Mouse (Mus musculus) heart, embryonic 12.5 days (tissue): ENCODE results near the gene Gphb5. TPM values are rescaled to one million over a fixed set of nuclear protein-coding genes. Genes with fewer than 3 reads are reported as not detected.

Source experiments
- ATAC-seq: fragments of 200-750 bp; cut with Nextera tagmentation; 2 replicates; pipeline ENCODE4 v1.8.0; 2017; ENCODE audit warnings: moderate TSS enrichment, moderate library complexity; ENCODE audit not compliant: insufficient number of reproducible peaks, low FRiP score
- H3K27ac ChIP-seq: fragments of 300-500 bp; sonication (generic); 2 replicates; pipeline ENCODE4 v1.5.1; 2016; ENCODE audit warnings: mild to moderate bottlenecking, moderate library complexity; ENCODE audit not compliant: poor library complexity, severe bottlenecking
- H3K27me3 ChIP-seq: fragments of 300-500 bp; sonication (generic); replicated peaks from 2 replicates; pipeline ENCODE4 v1.6.1; 2016; ENCODE audit warnings: mild to moderate bottlenecking, moderate library complexity
- H3K36me3 ChIP-seq: fragments of 300-500 bp; sonication (generic); 2 replicates; pipeline ENCODE4 v1.6.1; 2016; ENCODE audit warnings: mild to moderate bottlenecking, moderate library complexity
- H3K4me1 ChIP-seq: fragments of 300-500 bp; sonication (generic); replicated peaks from 2 replicates; pipeline ENCODE4 v1.6.1; 2016; ENCODE audit warnings: mild to moderate bottlenecking
- H3K4me2 ChIP-seq: fragments of 300-500 bp; sonication (generic); 2 replicates; pipeline ENCODE4 v1.6.1; 2016; ENCODE audit warnings: mild to moderate bottlenecking, moderate library complexity
- H3K4me3 ChIP-seq: fragments of 300-500 bp; sonication (generic); 2 replicates; pipeline ENCODE4 v1.5.1; 2016; ENCODE audit warnings: mild to moderate bottlenecking
- H3K9ac ChIP-seq: fragments of 300-500 bp; sonication (generic); 2 replicates; pipeline ENCODE4 v1.6.1; 2016; ENCODE audit warnings: mild to moderate bottlenecking, moderate library complexity
- H3K9me3 ChIP-seq: fragments of 300-500 bp; sonication (generic); replicated peaks from 2 replicates; pipeline ENCODE4 v1.6.1; 2016; ENCODE audit warnings: mild to moderate bottlenecking, moderate library complexity
- WGBS: fragments of 180-500 bp; shearing (Covaris S2); methylation state at CpG from one replicate; pipeline ENCODE4 v1.1.7; 2016; 5-methylcytosine and 5-hydroxymethylcytosine counted together
- polyA plus RNA-seq: library from polyadenylated mRNA; unstranded; fragments of >200 nt; fragmentation: Nextera tagmentation; extraction: Ambion mirVana; gene quantifications from 2 replicates; pipeline ENCODE4 v1.2.1, GENCODE M21; 2016

The Gphb5 gene
- polyA plus RNA-seq, 1 experiment from 2014 or later, result not detected

DNA sequence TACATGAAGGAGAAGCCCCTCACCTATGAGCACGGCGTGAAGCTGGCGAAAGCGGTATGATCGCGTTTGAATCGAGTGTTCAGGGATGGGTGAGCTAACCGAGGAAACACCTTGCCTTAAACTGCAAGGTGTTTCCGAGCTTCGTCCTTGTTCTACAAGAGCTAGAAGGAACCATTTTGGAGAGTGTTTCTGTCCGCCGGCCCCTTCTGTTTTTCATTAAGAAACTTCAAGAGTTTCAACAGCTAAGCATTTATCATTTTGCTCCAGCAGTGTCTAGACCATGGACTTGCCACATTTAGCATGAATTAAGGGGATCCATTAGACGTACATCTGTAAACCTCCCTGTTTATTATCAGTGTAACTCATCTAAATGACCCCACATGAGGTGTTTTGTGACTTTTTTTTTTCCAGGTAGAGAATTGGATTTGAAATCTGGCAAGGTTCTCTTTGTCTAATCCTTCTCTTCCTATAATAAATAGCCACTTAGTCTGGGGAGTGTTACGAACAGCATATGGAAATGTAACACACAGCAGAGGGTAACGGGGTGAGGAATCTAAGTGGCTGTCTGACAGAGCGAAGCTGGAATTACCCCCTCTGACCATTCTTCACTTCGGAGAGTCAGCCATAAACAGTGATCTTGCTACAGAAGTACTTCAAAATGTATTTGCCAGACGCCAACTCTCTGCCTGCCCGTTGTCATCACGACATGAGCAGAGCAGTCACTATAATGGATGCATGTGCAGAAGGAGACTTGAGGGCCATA lies 22.4 kb downstream of the Gphb5 start:
- Histone ChIP-seq H3K4me3 (no peak overlapping the region), H3K27me3 (no peaks in the 10 kb centered on the region), H3K36me3 (no peaks in the 10 kb centered on the region), H3K4me2 (no peak overlapping the region), H3K9me3 (no peaks in the 10 kb centered on the region), H3K9ac (no peak overlapping the region), H3K27ac (no peak overlapping the region), H3K4me1 (peaks cover 8% of the 10 kb centered on the region; the same call in 1 of the 2 replicates)
- 83% methylated on average over 20 of the region's 20 CpGs for whole genome bisulfite sequencing
- ATAC-seq, result no peak

DNA sequence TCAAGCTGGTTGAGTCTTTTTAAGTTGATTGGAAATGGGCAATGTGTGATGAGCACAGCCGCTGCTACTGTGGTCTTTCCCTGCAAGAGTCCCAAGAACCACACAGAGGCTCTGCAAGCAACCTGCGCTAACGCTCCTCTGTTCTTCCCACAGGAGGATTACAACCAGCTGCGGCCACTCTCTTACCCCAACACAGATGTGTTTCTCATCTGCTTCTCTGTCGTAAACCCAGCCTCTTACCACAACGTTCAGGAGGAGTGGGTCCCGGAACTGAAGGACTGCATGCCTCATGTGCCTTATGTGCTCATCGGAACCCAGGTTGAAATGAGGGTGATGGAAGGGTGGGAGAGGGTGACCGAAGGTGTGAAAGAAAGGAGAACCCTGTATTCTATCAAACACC lies 25.1 kb downstream of the Gphb5 start:
- Histone ChIP-seq H3K4me1 (peaks cover 2% of the 10 kb centered on the region; the same call in 1 of the 2 replicates), H3K9me3 (no peaks in the 10 kb centered on the region), H3K36me3 (no peaks in the 10 kb centered on the region), H3K27ac (no peak overlapping the region), H3K9ac (no peak overlapping the region), H3K4me2 (no peak overlapping the region), H3K4me3 (no peak overlapping the region), H3K27me3 (peaks cover 5% of the 10 kb centered on the region; the same call in 1 of the 2 replicates)
- 80% methylated on average over 9 of the region's 9 CpGs for whole genome bisulfite sequencing
- ATAC-seq, result no peak

DNA sequence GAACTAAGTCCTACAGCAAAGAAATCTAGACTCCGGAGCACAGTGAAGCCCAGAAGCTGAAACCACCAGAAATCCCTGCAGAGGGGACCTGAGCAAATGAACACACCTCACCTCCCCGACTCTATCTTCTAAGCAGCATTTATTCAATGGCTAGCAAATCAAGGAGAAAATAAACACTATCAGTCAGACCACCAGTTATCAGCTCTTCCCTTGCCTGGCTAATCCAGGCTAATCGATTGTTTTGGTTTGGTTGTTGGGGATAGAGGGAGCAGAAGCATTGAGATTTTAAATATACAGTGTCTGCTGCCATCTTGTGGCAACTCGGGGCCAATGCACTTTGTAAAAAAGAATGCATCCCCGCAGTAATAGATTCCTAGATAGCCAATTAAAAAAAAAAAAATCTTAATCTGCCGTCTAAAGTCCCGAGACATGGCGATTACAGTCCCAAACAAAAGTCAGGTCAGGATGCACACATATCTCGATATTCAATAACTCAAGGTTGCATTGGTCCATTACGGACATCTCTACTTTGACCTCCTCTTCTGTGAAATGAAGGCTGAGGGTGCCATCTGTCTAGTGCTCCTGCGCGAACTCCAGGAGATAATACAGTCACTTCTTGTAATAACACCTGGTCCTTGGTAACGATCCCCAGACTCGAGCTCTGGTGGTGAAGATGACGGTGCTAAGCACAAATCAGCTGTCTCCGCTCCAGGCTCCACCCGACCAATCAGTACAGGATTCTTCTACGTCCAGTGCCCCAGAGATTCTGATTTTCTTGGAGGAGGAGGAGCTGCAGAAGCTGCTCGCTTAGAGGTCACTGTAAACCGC lies 27.1 kb downstream of the Gphb5 start:
- H3K4me3 ChIP-seq, result no peak overlapping the region
- H3K27ac ChIP-seq, result no peak overlapping the region
- H3K9ac ChIP-seq, result no peak overlapping the region
- H3K9me3 ChIP-seq, result no peaks in the 10 kb centered on the region
- no peak for ATAC-seq
- H3K4me1 ChIP-seq, result no peaks in the 10 kb centered on the region
- H3K36me3 ChIP-seq, result no peaks in the 10 kb centered on the region
- H3K27me3 ChIP-seq, result peaks cover 5% of the 10 kb centered on the region; the same call in 1 of the 2 replicates
- WGBS, result 41% methylated on average over 20 of the region's 20 CpGs
- H3K4me2 ChIP-seq, result no peak overlapping the region

DNA sequence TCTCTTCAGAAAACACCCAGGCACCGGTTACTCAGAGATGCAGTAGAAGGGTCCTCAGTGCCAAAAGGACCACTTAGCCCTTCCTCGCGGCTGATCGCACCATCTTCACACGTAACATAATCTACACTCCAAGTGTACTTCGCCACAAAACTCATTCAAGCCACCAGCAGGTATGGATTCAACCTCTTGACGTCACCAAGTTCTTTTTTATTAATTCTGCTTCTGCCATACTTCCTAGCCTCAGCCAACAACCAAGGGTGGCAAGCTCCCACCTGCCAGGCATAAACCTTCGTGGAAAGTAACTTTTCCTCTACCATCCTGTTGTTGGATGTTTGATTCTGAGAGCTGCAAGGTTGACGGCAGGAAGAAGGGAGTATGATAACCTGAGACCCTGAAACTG lies 28.1 kb downstream of the Gphb5 start:
- no peak for ATAC-seq
- no peak overlapping the region for H3K4me3 ChIP-seq
- no peak overlapping the region for H3K4me2 ChIP-seq
- H3K9ac ChIP-seq, result no peak overlapping the region
- H3K36me3 ChIP-seq, result no peaks in the 10 kb centered on the region
- no peak overlapping the region for H3K27ac ChIP-seq
- no peaks in the 10 kb centered on the region for H3K9me3 ChIP-seq
- WGBS, result 85% methylated on average over 9 of the region's 9 CpGs
- H3K27me3 ChIP-seq, result peaks cover 5% of the 10 kb centered on the region; the same call in 1 of the 2 replicates
- H3K4me1 ChIP-seq, result no peaks in the 10 kb centered on the region

DNA sequence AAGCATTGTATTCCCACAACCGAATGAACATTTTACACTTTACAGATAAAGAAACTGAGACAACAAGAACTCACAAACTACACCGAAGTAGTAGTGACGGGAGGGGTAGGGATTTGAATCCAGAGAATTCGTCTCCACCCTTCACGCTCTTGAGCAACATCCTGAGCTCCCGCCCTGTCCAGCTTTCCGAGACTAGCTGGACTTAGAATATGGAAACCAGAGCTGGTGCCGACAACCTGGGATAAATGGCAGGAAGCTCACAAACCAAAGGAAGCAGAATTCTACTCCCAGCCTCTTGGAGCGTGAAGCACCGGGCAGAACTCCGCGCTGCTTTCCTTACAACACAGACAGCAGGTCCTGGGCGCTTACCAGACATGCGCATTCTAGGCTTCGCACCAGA lies 28.7 kb downstream of the Gphb5 start:
- Histone ChIP-seq H3K27me3 (peaks cover 5% of the 10 kb centered on the region; the same call in 1 of the 2 replicates), H3K4me2 (no peak overlapping the region), H3K36me3 (no peaks in the 10 kb centered on the region), H3K27ac (no peak overlapping the region), H3K9me3 (no peaks in the 10 kb centered on the region), H3K4me1 (no peaks in the 10 kb centered on the region), H3K4me3 (no peak overlapping the region), H3K9ac (no peak overlapping the region)
- no peak for ATAC-seq
- 61% methylated on average over 15 of the region's 15 CpGs for WGBS

DNA sequence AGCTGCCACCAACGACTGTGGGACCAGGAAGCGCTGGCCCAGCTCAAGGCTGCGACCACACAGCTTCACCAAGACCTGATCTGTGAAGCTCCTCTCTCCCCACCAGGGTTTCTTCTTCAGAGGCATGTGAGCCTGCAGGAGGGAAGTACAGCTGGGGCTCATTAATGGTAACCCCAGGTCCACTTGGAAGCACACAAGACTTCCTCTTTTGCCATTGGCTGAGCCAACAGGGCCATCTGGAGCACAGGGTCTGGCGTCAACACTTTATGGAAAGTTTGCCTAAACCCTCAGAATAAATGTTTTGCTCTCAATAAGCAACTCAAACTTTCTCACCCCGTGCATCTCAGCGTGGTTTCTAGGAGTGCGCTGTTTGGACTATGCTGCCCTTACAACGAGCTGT lies 29.4 kb downstream of the Gphb5 start:
- ATAC-seq, result no peak
- Histone ChIP-seq H3K36me3 (no peaks in the 10 kb centered on the region), H3K9ac (no peak overlapping the region), H3K27me3 (peaks cover 5% of the 10 kb centered on the region; the same call in 1 of the 2 replicates), H3K9me3 (no peaks in the 10 kb centered on the region), H3K4me2 (no peak overlapping the region), H3K4me3 (no peak overlapping the region), H3K27ac (no peak overlapping the region), H3K4me1 (no peaks in the 10 kb centered on the region)
- 79% methylated on average over 8 of the region's 8 CpGs for WGBS

DNA sequence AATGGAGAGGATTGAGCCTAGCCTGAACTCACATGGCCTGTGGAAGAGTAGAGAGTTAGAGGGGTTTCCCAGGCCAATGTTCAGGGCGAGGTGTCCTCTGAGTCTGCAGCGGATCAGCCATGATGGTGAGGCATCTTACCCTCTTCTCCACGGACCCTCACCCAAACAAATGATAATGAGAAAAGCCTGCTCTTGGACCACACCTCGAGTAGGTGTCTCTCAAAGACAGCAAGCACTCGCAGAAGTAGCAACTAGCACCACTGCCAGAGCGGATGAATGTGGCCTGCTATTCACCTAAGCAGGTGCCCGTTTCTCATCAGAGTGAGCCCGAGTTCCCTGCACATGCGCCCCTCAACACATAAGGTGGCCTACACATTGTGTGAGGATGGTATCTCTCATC lies 29.9 kb downstream of the Gphb5 start:
- Histone ChIP-seq H3K4me1 (no peaks in the 10 kb centered on the region), H3K27ac (no peak overlapping the region), H3K4me2 (no peak overlapping the region), H3K27me3 (peaks cover 5% of the 10 kb centered on the region; the same call in 1 of the 2 replicates), H3K9ac (no peak overlapping the region), H3K9me3 (no peaks in the 10 kb centered on the region), H3K36me3 (no peaks in the 10 kb centered on the region), H3K4me3 (no peak overlapping the region)
- WGBS, result 89% methylated on average over 9 of the region's 9 CpGs
- ATAC-seq, result no peak

DNA sequence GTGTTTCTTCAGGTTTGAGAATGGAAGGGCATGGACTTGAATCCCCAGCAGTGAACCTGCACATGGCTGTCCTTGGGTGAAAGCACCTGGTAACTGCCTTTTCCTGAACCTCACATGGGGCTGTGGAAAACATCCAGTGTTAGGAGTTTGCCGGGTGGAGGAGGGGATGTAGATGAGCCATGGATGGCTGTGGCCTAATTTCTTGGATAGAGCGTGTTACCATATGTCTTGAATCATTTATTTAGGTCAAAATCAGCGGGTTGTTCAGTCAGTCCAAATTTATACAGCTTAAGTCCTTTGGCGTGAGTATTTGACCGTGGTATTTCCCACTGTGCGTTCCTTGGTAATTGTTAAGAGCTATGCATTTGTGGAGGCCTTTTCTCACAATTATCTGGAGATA lies 40.5 kb downstream of the Gphb5 start:
- Histone ChIP-seq H3K9me3 (0 out of 2 replicates have a peak, but pooled peaks cover 3% of the 10 kb centered on the region), H3K9ac (no peak overlapping the region), H3K4me2 (no peak overlapping the region), H3K27ac (no peak overlapping the region), H3K4me1 (no peaks in the 10 kb centered on the region), H3K36me3 (peaks cover 13% of the 10 kb centered on the region), H3K27me3 (no peaks in the 10 kb centered on the region), H3K4me3 (no peak overlapping the region)
- no peak for ATAC-seq
- WGBS, result 85% methylated on average over 6 of the region's 6 CpGs

DNA sequence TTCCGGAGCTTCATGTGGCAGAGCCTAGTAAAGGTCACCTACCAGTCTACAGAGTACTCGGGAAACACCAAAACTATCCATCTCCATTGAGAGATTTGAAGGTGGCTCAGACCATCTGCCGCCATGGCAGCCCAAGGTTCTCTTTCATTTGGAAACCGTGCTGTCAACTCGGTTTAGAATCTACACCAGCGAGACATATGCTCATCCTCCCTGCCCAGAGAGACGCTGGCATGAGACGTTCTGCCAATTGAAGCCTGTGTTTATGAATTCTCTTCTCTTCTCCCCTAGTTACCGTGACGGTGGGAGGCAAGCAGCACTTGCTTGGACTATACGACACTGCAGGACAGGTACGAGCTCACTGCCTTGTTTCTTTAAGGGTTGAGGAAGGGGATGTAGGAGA lies 41.5 kb downstream of the Gphb5 start:
- no peaks in the 10 kb centered on the region for H3K27me3 ChIP-seq
- no peak for ATAC-seq
- peaks cover 13% of the 10 kb centered on the region for H3K36me3 ChIP-seq
- no peak overlapping the region for H3K27ac ChIP-seq
- H3K9ac ChIP-seq, result no peak overlapping the region
- WGBS, result 86% methylated on average over 12 of the region's 12 CpGs
- H3K4me3 ChIP-seq, result no peak overlapping the region
- no peak overlapping the region for H3K4me2 ChIP-seq
- H3K9me3 ChIP-seq, result 0 out of 2 replicates have a peak, but pooled peaks cover 3% of the 10 kb centered on the region
- H3K4me1 ChIP-seq, result no peaks in the 10 kb centered on the region

DNA sequence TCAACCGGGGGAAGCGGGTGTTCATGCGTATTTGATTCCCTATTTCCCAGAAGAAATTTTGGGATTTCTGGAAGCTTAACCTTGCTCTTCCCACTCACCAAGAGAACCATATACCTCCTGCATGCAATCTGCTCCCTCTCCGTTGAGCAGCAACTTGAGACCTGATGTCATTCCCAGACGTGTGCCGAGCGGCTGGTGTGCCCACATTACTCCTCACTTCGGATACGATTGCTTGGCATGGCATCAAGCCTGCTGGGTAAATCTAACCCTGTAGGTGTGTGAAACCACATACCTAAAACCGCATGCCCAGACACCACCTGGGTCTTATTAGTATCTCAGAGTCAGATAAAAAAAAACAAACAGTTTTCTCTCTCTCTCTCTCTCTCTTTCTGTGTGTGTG lies 42.1 kb downstream of the Gphb5 start:
- Histone ChIP-seq H3K4me3 (no peak overlapping the region), H3K9ac (no peak overlapping the region), H3K36me3 (peaks cover 13% of the 10 kb centered on the region), H3K4me2 (no peak overlapping the region), H3K9me3 (0 out of 2 replicates have a peak, but pooled peaks cover 3% of the 10 kb centered on the region), H3K27me3 (no peaks in the 10 kb centered on the region), H3K27ac (no peak overlapping the region), H3K4me1 (peaks cover 2% of the 10 kb centered on the region; the same call in 1 of the 2 replicates)
- 88% methylated on average over 10 of the region's 10 CpGs for WGBS
- ATAC-seq, result no peak

DNA sequence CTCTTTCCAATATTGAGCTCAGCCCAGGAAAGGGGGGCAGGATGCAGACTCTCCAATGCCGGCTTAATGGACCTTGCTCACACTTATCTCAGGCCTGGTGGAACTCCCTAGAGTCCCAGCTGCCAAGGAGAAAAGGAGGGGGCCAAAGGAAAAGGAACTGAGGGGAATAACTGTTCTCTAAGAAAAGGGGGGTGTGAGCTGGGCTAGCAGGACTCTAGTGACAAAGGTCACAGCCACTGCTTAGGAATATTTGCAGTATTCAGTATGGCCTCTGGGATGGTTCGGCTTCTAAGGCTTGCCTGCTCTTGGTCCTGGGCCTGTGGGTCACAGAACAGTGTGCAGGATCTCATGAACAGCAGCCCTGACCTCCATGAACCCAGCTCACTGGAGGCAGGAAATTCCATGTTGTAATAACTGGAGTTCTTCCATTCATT lies 47.1 kb downstream of the Gphb5 start:
- H3K36me3 ChIP-seq, result no peaks in the 10 kb centered on the region
- H3K4me2 ChIP-seq, result no peak overlapping the region
- ATAC-seq, result peak; percentile 51; the same call in 1 of the 2 replicates
- no peaks in the 10 kb centered on the region for H3K27me3 ChIP-seq
- peak overlapping the region; percentile 34 for H3K27ac ChIP-seq
- H3K9me3 ChIP-seq, result no peaks in the 10 kb centered on the region
- H3K4me3 ChIP-seq, result no peak overlapping the region
- no peak overlapping the region for H3K9ac ChIP-seq
- WGBS, result 35% methylated on average over 2 of the region's 2 CpGs
- H3K4me1 ChIP-seq, result peaks cover 17% of the 10 kb centered on the region
